Mouse (Mus musculus) midbrain, embryonic 10.5 days (tissue): ENCODE results near the gene Timm50. TPM values are rescaled to one million over a fixed set of nuclear protein-coding genes. Genes with fewer than 3 reads are reported as not detected.

Source experiments
- DNase-seq: peaks from one replicate; pipeline ENCODE4 v3.0.0-alpha.2; 2017; ENCODE audit warnings: low spot score
- H3K27ac ChIP-seq: fragments of 300-500 bp; sonication (generic); replicated peaks from 2 replicates; pipeline ENCODE4 v1.5.1; 2016; ENCODE audit warnings: mild to moderate bottlenecking
- H3K27me3 ChIP-seq: fragments of 300-500 bp; sonication (generic); 2 replicates; pipeline ENCODE4 v1.6.1; 2016; ENCODE audit warnings: low read depth, mild to moderate bottlenecking; ENCODE audit not compliant: poor library complexity, severe bottlenecking
- H3K36me3 ChIP-seq: fragments of 300-500 bp; sonication (generic); 2 replicates; pipeline ENCODE4 v1.6.1; 2016; ENCODE audit warnings: mild to moderate bottlenecking, moderate library complexity
- H3K4me1 ChIP-seq: fragments of 300-500 bp; sonication (generic); 2 replicates; pipeline ENCODE4 v1.6.1; 2016
- H3K4me3 ChIP-seq: fragments of 300-500 bp; sonication (generic); 2 replicates; pipeline ENCODE4 v1.5.1; 2016; ENCODE audit warnings: mild to moderate bottlenecking, moderate library complexity
- H3K9me3 ChIP-seq: fragments of 300-500 bp; sonication (generic); replicated peaks from 2 replicates; pipeline ENCODE4 v1.6.1; 2016; ENCODE audit warnings: mild to moderate bottlenecking
- WGBS: fragments of 180-500 bp; shearing (Covaris S2); methylation state at CpG from one replicate; pipeline ENCODE4 v1.1.7; 2016; 5-methylcytosine and 5-hydroxymethylcytosine counted together
- polyA plus RNA-seq: library from polyadenylated mRNA; unstranded; fragments of >200 nt; fragmentation: Nextera tagmentation; extraction: Ambion mirVana; gene quantifications from 2 replicates; pipeline ENCODE4 v1.2.1, GENCODE M21; 2016

The Timm50 gene
- polyA plus RNA-seq, 1 experiment from 2014 or later, result 249 TPM

- Histone ChIP-seq H3K36me3 (no peaks in the 10 kb centered on the region), H3K4me3 (no peak overlapping the region), H3K4me1 (peaks cover 8% of the 10 kb centered on the region), H3K27ac (no peak overlapping the region), H3K9me3 (no peaks in the 10 kb centered on the region; the same call in 1 of the 2 replicates), H3K27me3 (no peaks in the 10 kb centered on the region)
- no peak for DNase-seq
- 74% methylated on average over 7 of the region's 7 CpGs for WGBS
Measured at GRCm38 (mm10) chr7:28280630-28281029, 31.2 kb downstream of the Timm50 start.

GRCm38 (mm10) chr7:28278279-28278652 is 33.6 kb downstream of the Timm50 start:
- Histone ChIP-seq H3K9me3 (no peaks in the 10 kb centered on the region; the same call in 1 of the 2 replicates), H3K27me3 (no peaks in the 10 kb centered on the region), H3K4me3 (peak overlapping the region; percentile 68), H3K4me1 (peaks cover 8% of the 10 kb centered on the region), H3K27ac (peak overlapping the region; percentile 92), H3K36me3 (peaks cover 6% of the 10 kb centered on the region)
- no peak for DNase-seq
- WGBS, result 84% methylated on average over 7 of the region's 7 CpGs

GRCm38 (mm10) chr7:28277615-28278278 is 34.1 kb downstream of the Timm50 start, which contains the start of gene Eid2b:
TSS of gene Eid2b (plus strand) at chr7:28277739.
- DNase-seq, result peak; percentile 96

GRCm38 (mm10) chr7:28277237-28277614 is 34.6 kb downstream of the Timm50 start:
- no peaks in the 10 kb centered on the region for H3K27me3 ChIP-seq
- no peaks in the 10 kb centered on the region for H3K9me3 ChIP-seq
- DNase-seq, result no peak
- H3K4me3 ChIP-seq, result peak overlapping the region; percentile 68; the same call in 1 of the 2 replicates
- no peak overlapping the region for H3K27ac ChIP-seq
- 62% methylated on average over 8 of the region's 8 CpGs for WGBS
- H3K4me1 ChIP-seq, result peaks cover 8% of the 10 kb centered on the region
- peaks cover 16% of the 10 kb centered on the region for H3K36me3 ChIP-seq

More at GRCm38 (mm10) chr7:28277615-28278278, 34.1 kb downstream of the Timm50 start, which contains the start of gene Eid2b:
- no peaks in the 10 kb centered on the region for H3K27me3 ChIP-seq
- no peaks in the 10 kb centered on the region; the same call in 1 of the 2 replicates for H3K9me3 ChIP-seq
- 4% methylated on average over 68 of the region's 68 CpGs for WGBS
- H3K4me3 ChIP-seq, result peak within 1 kb of the TSS; percentile 68
- H3K4me1 ChIP-seq, result peaks cover 8% of the 10 kb centered on the region
- peaks cover 11% of the 10 kb centered on the region for H3K36me3 ChIP-seq
- H3K27ac ChIP-seq, result peak within 1 kb of the TSS; percentile 92

- 71% methylated on average over 3 of the region's 3 CpGs for WGBS
- H3K36me3 ChIP-seq, result peaks cover 48% of the 10 kb centered on the region
Measured at GRCm38 (mm10) chr7:28271761-28272160, 40.1 kb downstream of the Timm50 start.

GRCm38 (mm10) chr7:28269355-28269754 is 42.5 kb downstream of the Timm50 start:
- peaks cover 15% of the 10 kb centered on the region for H3K4me1 ChIP-seq
- no peak overlapping the region for H3K27ac ChIP-seq
- no peaks in the 10 kb centered on the region for H3K27me3 ChIP-seq
- WGBS, result 92% methylated on average over 12 of the region's 12 CpGs
- DNase-seq, result peak; percentile 24
- H3K9me3 ChIP-seq, result peaks cover 18% of the 10 kb centered on the region
- peak overlapping the region; percentile 88; the same call in 1 of the 2 replicates for H3K4me3 ChIP-seq
- H3K36me3 ChIP-seq, result peaks cover 48% of the 10 kb centered on the region

More at GRCm38 (mm10) chr7:28271761-28272160, 40.1 kb downstream of the Timm50 start:
- Histone ChIP-seq H3K4me3 (no peak overlapping the region), H3K27ac (no peak overlapping the region), H3K27me3 (no peaks in the 10 kb centered on the region), H3K9me3 (peaks cover 18% of the 10 kb centered on the region), H3K4me1 (peaks cover 15% of the 10 kb centered on the region)
- DNase-seq, result no peak

GRCm38 (mm10) chr7:28268576-28268975 is 43.3 kb downstream of the Timm50 start:
- no peak for DNase-seq

GRCm38 (mm10) chr7:28268042-28268531 is 43.8 kb downstream of the Timm50 start:
- peak; percentile 74 for DNase-seq
- peak overlapping the region; percentile 88 for H3K4me3 ChIP-seq
- peak overlapping the region; percentile 96 for H3K27ac ChIP-seq
- H3K9me3 ChIP-seq, result peaks cover 18% of the 10 kb centered on the region
- peaks cover 15% of the 10 kb centered on the region for H3K4me1 ChIP-seq
- no peaks in the 10 kb centered on the region for H3K27me3 ChIP-seq
- peaks cover 40% of the 10 kb centered on the region for H3K36me3 ChIP-seq
- WGBS, result under 1% methylated on average over 58 of the region's 62 CpGs

More at GRCm38 (mm10) chr7:28268576-28268975, 43.3 kb downstream of the Timm50 start:
- Histone ChIP-seq H3K27ac (peak overlapping the region; percentile 96), H3K36me3 (peaks cover 45% of the 10 kb centered on the region), H3K27me3 (no peaks in the 10 kb centered on the region), H3K4me3 (peak overlapping the region; percentile 88), H3K4me1 (peaks cover 15% of the 10 kb centered on the region), H3K9me3 (peaks cover 18% of the 10 kb centered on the region)
- WGBS, result 37% methylated on average over 16 of the region's 16 CpGs

- Histone ChIP-seq H3K9me3 (peaks cover 18% of the 10 kb centered on the region), H3K4me1 (peaks cover 15% of the 10 kb centered on the region), H3K4me3 (peak within 1 kb of the TSS; percentile 88), H3K27me3 (no peaks in the 10 kb centered on the region), H3K36me3 (peaks cover 33% of the 10 kb centered on the region), H3K27ac (peak within 1 kb of the TSS; percentile 96)
- WGBS, result 8% methylated on average over 57 of the region's 57 CpGs
- DNase-seq, result peak; percentile 87
Measured at GRCm38 (mm10) chr7:28267129-28268041, 44.5 kb downstream of the Timm50 start, which contains the start of gene Eid2. TSS of gene Eid2 (plus strand) at chr7:28267881.

- Histone ChIP-seq H3K4me1 (peaks cover 15% of the 10 kb centered on the region), H3K4me3 (no peak overlapping the region), H3K9me3 (peaks cover 8% of the 10 kb centered on the region), H3K27me3 (no peaks in the 10 kb centered on the region), H3K36me3 (peaks cover 13% of the 10 kb centered on the region), H3K27ac (no peak overlapping the region)
- WGBS, result 92% methylated on average over 13 of the region's 13 CpGs
- DNase-seq, result no peak
Measured at GRCm38 (mm10) chr7:28265391-28265790, 46.5 kb downstream of the Timm50 start.

GRCm38 (mm10) chr7:28263786-28264185 is 48.1 kb downstream of the Timm50 start:
- 9% methylated on average over 15 of the region's 15 CpGs for WGBS
- H3K9me3 ChIP-seq, result no peaks in the 10 kb centered on the region
- DNase-seq, result peak; percentile 70
- no peaks in the 10 kb centered on the region for H3K27me3 ChIP-seq
- H3K27ac ChIP-seq, result no peak overlapping the region
- H3K4me1 ChIP-seq, result peaks cover 8% of the 10 kb centered on the region
- H3K4me3 ChIP-seq, result no peak overlapping the region
- H3K36me3 ChIP-seq, result no peaks in the 10 kb centered on the region

- Histone ChIP-seq H3K27me3 (no peaks in the 10 kb centered on the region), H3K4me1 (no peaks in the 10 kb centered on the region), H3K4me3 (no peak overlapping the region), H3K36me3 (no peaks in the 10 kb centered on the region), H3K27ac (no peak overlapping the region), H3K9me3 (no peaks in the 10 kb centered on the region)
- WGBS, result 53% methylated on average over 5 of the region's 5 CpGs
- DNase-seq, result no peak
Measured at GRCm38 (mm10) chr7:28262861-28263260, 49.0 kb downstream of the Timm50 start.
